Mouse (Mus musculus) embryonic facial prominence, embryonic 13.5 days (tissue): ENCODE measurements at regions not wholly inside any gene's neighbourhood (a gene's known extent, or its start where the extent isn't known, plus 50 kb on each side); places are given as distances from the start of the nearest gene placed in this dataset.

Experiments
- ATAC-seq: fragments of 200-750 bp; cut with Nextera tagmentation; 2 replicates; pipeline ENCODE4 v1.8.0; 2017; ENCODE audit warnings: low read depth; ENCODE audit not compliant: insufficient number of reproducible peaks, insufficient read depth, low FRiP score, low TSS enrichment
- H3K27ac ChIP-seq: fragments of 300-500 bp; sonication (generic); 2 replicates; pipeline ENCODE4 v1.5.1; 2015; ENCODE audit warnings: moderate library complexity, mild to moderate bottlenecking, inconsistent platforms
- H3K27me3 ChIP-seq: fragments of 300-500 bp; sonication (generic); 2 replicates; pipeline ENCODE4 v1.6.1; 2015; ENCODE audit warnings: mild to moderate bottlenecking, inconsistent platforms
- H3K36me3 ChIP-seq: fragments of 300-500 bp; sonication (generic); 2 replicates; pipeline ENCODE4 v1.6.1; 2015; ENCODE audit warnings: mild to moderate bottlenecking, inconsistent platforms
- H3K4me1 ChIP-seq: fragments of 300-500 bp; sonication (generic); 2 replicates; pipeline ENCODE4 v1.6.1; 2015; ENCODE audit warnings: inconsistent platforms
- H3K4me2 ChIP-seq: fragments of 300-500 bp; sonication (generic); 2 replicates; pipeline ENCODE4 v1.6.1; 2015; ENCODE audit warnings: moderate library complexity, mild to moderate bottlenecking, inconsistent platforms
- H3K4me3 ChIP-seq: fragments of 300-500 bp; sonication (generic); 2 replicates; pipeline ENCODE4 v1.5.1; 2015; ENCODE audit warnings: mild to moderate bottlenecking, inconsistent platforms
- H3K9ac ChIP-seq: fragments of 300-500 bp; sonication (generic); 2 replicates; pipeline ENCODE4 v1.6.1; 2015; ENCODE audit warnings: mild to moderate bottlenecking, inconsistent platforms
- H3K9me3 ChIP-seq: fragments of 300-500 bp; sonication (generic); 2 replicates; pipeline ENCODE4 v1.6.1; 2016; ENCODE audit warnings: inconsistent platforms
- WGBS: fragments of 180-500 bp; shearing (Covaris S2); methylation state at CpG from one replicate; pipeline ENCODE4 v1.1.7; 2015; ENCODE audit warnings: mixed read lengths; 5-methylcytosine and 5-hydroxymethylcytosine counted together

DNA sequence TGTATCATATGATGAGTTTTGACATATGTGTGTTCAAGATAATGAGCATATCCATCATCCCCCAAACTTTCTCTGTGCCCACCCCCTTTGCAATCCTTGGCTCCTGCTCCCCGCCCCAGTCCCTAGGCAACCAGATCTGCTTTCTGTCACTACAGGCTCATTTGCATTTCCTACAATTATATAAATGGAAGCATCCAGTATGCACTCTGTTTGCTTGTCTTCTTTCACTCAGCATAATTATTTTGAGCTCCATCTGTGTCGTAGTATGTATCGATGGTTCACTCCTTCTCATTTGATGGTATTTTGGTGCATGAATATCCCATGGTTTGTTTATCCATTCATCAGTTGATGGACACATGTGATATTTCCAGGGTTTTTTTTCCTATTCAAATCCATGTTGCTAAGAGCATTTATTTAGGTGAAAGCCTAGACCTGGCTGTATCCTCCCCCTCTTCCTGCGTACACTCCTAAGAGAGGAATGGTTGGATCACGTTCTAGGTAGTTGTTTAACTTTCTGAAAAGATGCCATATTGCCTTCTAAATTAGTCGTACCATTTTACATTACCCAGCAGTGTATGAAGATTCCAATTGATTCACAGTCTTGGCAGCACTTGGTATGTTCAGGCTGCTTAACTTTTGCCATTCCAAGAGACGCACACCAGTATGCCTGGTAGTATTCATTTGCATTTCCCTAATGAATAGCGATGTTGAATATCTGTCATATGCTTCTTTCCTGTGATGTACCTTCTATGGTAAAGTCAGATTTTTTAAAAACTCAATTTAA is 127.1 kb upstream of the Gm4791 start:
- 84% methylated on average over 8 of the region's 8 CpGs for WGBS

DNA sequence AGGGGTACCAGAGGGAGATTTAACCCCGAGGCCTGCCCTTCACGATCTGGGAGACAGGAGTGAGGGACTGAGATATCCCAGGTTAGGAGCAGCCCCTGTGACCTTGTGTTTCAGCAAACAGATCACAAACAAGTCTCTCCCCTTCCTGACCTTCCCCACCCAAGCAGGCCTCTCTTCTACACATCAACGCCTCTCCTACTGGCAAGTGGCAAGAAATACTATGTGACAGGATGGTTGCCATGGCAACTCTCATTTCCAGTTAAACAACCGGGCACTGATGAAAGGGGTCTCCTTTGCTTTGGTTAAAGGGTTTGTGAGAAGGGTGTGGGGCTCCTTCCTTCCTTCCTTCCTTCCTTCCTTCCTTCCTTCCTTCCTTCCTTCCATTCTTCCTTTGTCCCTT is 134.6 kb upstream of the Gm4791 start:
- Histone ChIP-seq H3K9me3 (no peaks in the 10 kb centered on the region), H3K4me2 (no peak overlapping the region), H3K9ac (no peak overlapping the region), H3K27me3 (no peaks in the 10 kb centered on the region), H3K4me3 (no peak overlapping the region), H3K4me1 (no peaks in the 10 kb centered on the region), H3K36me3 (no peaks in the 10 kb centered on the region), H3K27ac (no peak overlapping the region)
- 40% methylated on average over 4 of the region's 4 CpGs for WGBS
- no peak for ATAC-seq

More for the DNA sequence above, 127.1 kb upstream of the Gm4791 start:
- no peak overlapping the region for H3K9ac ChIP-seq
- H3K4me3 ChIP-seq: no peak overlapping the region
- H3K27me3 ChIP-seq: no peaks in the 10 kb centered on the region
- no peak for ATAC-seq
- no peaks in the 10 kb centered on the region for H3K9me3 ChIP-seq
- H3K4me2 ChIP-seq: no peak overlapping the region
- H3K36me3 ChIP-seq: no peaks in the 10 kb centered on the region
- H3K4me1 ChIP-seq: no peaks in the 10 kb centered on the region
- H3K27ac ChIP-seq: no peak overlapping the region

DNA sequence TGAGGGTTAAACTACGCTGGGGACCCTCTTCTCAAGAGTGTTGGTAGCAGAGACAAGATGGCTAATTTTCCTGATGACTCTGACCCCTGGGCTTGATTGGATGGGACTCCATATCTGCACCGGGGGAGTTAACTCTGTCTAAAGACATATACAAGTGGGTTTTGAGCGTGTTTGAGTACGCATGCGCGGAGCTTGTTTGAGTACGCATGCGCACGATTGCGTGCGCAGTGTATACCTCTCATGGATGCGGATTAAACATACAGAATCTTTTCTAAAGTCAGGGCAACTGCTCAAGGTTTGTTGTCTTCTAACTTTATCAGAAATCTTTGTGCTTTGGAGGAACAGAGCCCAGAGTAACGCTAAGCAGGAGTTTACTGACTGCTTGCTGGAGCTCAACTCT is 146.8 kb upstream of the Gm4791 start:
- Histone ChIP-seq H3K27me3 (no peaks in the 10 kb centered on the region), H3K4me3 (no peak overlapping the region), H3K4me2 (no peak overlapping the region), H3K9ac (no peak overlapping the region), H3K4me1 (no peaks in the 10 kb centered on the region), H3K27ac (no peak overlapping the region), H3K9me3 (no peaks in the 10 kb centered on the region), H3K36me3 (no peaks in the 10 kb centered on the region)
- 93% methylated on average over 13 of the region's 13 CpGs for WGBS
- ATAC-seq: no peak

DNA sequence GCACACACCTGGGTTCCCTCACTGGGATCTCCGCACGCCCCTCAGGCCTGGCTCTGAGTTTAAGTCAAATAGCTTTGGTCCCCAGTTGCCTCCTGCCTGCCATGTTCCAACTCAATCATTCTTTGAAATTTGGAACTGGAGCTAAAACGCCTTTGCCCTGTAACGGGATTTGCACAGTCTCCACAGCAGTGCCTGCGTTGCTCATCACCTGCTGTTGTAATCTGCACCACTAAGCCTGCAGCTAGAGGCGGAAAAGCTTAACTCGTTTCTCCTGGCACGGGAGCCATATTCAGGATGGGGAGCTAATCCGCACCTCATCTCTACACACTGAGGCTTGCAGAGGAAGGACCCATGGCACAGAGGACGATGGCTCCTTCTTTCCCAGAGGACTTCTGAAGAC is 147.2 kb upstream of the Gm4791 start:
- Histone ChIP-seq H3K4me1 (no peaks in the 10 kb centered on the region), H3K4me2 (no peak overlapping the region), H3K9me3 (no peaks in the 10 kb centered on the region), H3K36me3 (no peaks in the 10 kb centered on the region), H3K27me3 (no peaks in the 10 kb centered on the region), H3K27ac (no peak overlapping the region), H3K4me3 (no peak overlapping the region), H3K9ac (no peak overlapping the region)
- no peak for ATAC-seq
- 57% methylated on average over 10 of the region's 10 CpGs for WGBS

DNA sequence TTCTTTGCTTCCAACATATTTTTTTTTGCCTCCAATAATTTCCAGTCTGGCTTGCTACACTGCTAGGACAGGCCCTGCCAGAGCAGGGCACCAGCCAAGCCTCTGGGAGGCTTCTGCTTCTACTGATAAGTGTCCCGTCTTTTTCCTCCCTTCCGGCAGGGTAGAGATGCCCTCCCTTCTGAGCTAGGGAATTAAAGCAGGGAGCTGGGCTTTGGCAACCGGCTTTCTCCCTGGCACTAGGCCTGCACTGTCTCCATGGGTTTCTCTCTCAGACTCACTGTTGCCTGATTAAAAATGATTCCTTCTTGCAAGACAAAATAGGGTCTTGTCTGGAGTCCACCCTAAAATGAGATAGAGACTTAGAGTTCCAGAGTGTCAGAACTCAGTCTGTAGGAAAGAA is 153.3 kb upstream of the Gm4791 start:
- H3K27me3 ChIP-seq: no peaks in the 10 kb centered on the region
- no peak overlapping the region for H3K9ac ChIP-seq
- ATAC-seq: no peak
- no peak overlapping the region for H3K4me3 ChIP-seq
- no peak overlapping the region for H3K4me2 ChIP-seq
- H3K36me3 ChIP-seq: no peaks in the 10 kb centered on the region
- H3K9me3 ChIP-seq: no peaks in the 10 kb centered on the region
- no peak overlapping the region for H3K27ac ChIP-seq
- no peaks in the 10 kb centered on the region for H3K4me1 ChIP-seq
- WGBS: 65% methylated on average over 3 of the region's 3 CpGs

DNA sequence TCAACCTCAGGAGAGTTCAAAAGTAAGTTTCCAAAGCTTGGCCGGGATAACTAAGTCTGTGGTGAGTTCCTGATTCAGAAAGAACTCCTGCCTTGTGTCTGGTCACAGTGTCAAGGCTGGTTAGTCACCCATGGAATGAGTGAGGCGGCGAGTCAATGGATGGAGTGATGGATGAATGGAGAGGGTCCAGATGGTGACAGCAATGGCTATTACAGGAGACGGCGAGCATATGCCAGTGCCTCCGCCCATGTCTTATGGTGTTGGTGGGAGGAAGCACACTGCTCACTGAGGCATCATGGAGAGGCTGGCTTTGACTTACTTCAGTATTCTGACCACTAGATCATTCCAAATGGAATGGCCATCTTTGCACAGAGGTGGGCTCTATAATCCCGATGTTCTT is 154.8 kb upstream of the Gm4791 start:
- no peak overlapping the region for H3K4me3 ChIP-seq
- no peak for ATAC-seq
- H3K9me3 ChIP-seq: no peaks in the 10 kb centered on the region
- H3K27ac ChIP-seq: no peak overlapping the region
- no peaks in the 10 kb centered on the region for H3K4me1 ChIP-seq
- 90% methylated on average over 7 of the region's 7 CpGs for WGBS
- no peaks in the 10 kb centered on the region for H3K27me3 ChIP-seq
- no peak overlapping the region for H3K4me2 ChIP-seq
- no peak overlapping the region for H3K9ac ChIP-seq
- no peaks in the 10 kb centered on the region for H3K36me3 ChIP-seq

DNA sequence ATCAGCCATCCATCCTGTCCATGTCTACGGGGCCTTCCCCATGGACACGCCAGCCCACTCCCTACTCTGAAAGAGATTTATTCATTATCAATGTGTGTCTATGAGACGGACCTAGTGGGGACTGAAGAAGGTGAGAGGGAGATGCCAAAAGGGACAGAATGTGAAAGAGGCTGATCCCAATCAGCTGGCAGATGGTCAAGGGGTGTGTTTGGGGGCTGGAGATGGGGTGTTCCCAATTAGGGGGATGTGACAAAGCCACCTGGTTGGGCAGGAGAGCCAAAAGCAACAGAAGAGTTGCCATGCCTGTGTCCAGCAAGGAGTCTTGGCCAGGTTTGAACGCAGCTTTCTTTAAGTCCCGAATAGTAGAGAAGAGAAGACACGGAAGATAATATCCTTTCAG is 157.0 kb upstream of the Gm4791 start:
- Histone ChIP-seq H3K9me3 (no peaks in the 10 kb centered on the region), H3K4me3 (no peak overlapping the region), H3K4me2 (no peak overlapping the region), H3K27ac (no peak overlapping the region), H3K4me1 (no peaks in the 10 kb centered on the region), H3K36me3 (no peaks in the 10 kb centered on the region), H3K27me3 (no peaks in the 10 kb centered on the region), H3K9ac (no peak overlapping the region)
- ATAC-seq: no peak
- 87% methylated on average over 6 of the region's 6 CpGs for WGBS

DNA sequence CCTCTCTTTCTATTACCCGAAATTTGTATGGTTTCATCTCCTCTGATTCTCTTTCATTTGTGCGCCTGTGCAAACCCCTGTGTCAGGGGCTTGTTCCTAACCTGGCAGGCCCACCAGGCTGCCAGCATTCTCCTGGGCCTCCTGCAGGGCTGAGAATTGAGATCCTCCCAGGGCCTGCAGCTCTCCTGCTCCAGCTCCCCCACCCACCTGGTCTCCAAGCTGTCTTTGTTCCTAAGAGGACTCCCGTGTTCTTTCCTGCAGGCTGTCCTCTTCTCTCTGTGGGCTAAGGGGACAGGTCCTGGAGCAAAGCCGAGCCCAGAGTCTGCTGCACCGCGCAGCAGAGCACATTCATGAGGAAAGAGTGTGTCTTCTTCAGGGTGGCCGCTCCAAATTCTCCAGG is 163.3 kb upstream of the Gm4791 start:
- Histone ChIP-seq H3K4me1 (peaks cover 26% of the 10 kb centered on the region), H3K27me3 (no peaks in the 10 kb centered on the region), H3K36me3 (no peaks in the 10 kb centered on the region), H3K9ac (no peak overlapping the region; the same call in 1 of the 2 replicates), H3K4me3 (no peak overlapping the region), H3K4me2 (no peak overlapping the region), H3K9me3 (no peaks in the 10 kb centered on the region), H3K27ac (no peak overlapping the region)
- 30% methylated on average over 7 of the region's 7 CpGs for WGBS
- no peak for ATAC-seq

DNA sequence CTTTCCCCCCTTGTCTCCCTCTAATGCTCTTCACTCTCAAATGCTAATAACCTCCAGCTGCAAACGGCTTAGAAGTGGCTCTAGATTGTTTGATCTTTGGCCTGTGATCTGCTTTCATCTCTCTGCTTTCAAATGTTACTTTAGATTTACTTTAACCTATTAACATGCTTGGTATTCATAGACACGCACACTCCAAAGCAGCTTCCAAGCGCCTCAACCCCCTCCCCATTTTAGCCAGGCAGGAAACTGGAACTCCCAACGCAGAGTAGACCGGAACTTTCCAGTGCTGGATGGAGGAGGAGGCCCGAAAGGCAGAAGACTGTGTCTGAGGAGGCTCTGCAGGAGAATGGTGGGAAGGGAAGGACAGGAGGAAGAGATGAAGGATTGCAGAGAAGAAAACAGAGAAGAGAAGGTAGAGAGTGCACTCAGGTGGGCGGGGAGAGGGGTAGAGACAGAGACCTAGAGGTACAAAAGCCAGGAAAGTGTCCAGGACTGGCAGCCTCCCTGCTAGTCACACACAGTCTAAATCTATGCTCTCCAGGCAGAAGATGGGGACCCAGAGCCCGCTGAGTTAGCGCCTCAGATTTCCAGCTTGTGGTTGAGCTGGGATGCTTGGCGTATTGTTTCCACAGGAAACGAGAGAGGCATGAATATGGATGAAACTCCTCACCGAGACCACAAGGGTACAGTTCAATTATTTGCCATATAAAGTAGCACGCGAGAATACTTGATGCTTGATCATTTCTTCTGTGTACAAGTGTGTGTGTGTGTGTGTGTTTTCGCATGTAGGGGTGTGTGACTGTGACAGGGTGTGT is 167.6 kb upstream of the Gm4791 start:
- Histone ChIP-seq H3K9ac (no peak overlapping the region), H3K27ac (peak overlapping the region; percentile 81), H3K27me3 (no peaks in the 10 kb centered on the region), H3K4me2 (peak overlapping the region; percentile 28), H3K4me3 (no peak overlapping the region), H3K36me3 (no peaks in the 10 kb centered on the region), H3K4me1 (peaks cover 28% of the 10 kb centered on the region), H3K9me3 (no peaks in the 10 kb centered on the region)
- WGBS: 26% methylated on average over 15 of the region's 15 CpGs
- ATAC-seq: no peak; the same call in 1 of the 2 replicates

DNA sequence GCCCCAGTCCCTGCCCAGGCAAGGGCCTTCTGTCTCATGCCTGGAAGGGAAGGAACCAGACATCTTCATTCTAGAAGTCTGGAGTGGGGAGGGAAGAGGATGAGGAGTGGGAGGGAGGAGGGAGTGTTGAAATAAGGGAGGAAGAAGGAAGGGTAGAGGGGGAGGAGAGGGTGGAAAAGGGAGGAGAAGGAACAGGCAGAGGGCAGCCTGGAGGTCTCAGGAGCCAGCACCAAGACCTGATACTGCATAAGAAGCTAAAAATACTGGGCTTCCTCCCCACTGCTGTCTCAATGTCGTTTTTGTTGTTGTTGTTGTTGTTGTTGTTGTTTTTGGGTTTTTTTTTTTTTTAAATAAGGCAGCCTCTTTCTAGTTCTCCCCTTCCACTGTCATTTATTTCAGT is 168.2 kb upstream of the Gm4791 start:
- ATAC-seq: no peak
- 0% methylated on average over 1 of the region's 1 CpGs for WGBS
- peaks cover 24% of the 10 kb centered on the region for H3K4me1 ChIP-seq
- H3K9me3 ChIP-seq: no peaks in the 10 kb centered on the region
- H3K4me2 ChIP-seq: no peak overlapping the region
- no peak overlapping the region for H3K4me3 ChIP-seq
- peak overlapping the region; percentile 81; the same call in 1 of the 2 replicates for H3K27ac ChIP-seq
- no peaks in the 10 kb centered on the region for H3K36me3 ChIP-seq
- H3K27me3 ChIP-seq: no peaks in the 10 kb centered on the region
- H3K9ac ChIP-seq: no peak overlapping the region

DNA sequence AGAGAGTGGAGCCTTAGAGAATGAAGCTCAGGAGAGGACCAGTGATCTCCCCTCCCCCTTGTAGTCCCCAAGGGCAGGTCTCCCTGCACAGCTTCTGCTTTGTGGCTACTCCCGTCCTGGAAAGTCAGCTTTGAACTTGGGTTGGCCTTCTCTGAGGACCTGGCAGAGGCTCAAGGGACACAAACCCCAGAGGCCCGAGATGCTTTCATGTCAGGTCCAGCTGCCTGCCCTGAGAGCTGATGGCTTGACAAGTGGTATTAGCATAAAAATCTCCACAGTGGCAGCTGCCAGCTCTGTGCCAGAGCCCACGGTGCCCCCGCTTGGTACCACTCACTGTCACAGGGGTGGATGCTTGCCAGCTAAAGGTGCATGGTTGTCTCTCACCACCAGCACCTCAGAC is 173.8 kb upstream of the Gm4791 start:
- Histone ChIP-seq H3K27ac (no peak overlapping the region), H3K36me3 (no peaks in the 10 kb centered on the region), H3K9me3 (no peaks in the 10 kb centered on the region), H3K4me1 (peaks cover 7% of the 10 kb centered on the region), H3K4me3 (no peak overlapping the region), H3K9ac (no peak overlapping the region), H3K27me3 (no peaks in the 10 kb centered on the region), H3K4me2 (no peak overlapping the region)
- WGBS: 78% methylated on average over 4 of the region's 4 CpGs
- no peak for ATAC-seq

DNA sequence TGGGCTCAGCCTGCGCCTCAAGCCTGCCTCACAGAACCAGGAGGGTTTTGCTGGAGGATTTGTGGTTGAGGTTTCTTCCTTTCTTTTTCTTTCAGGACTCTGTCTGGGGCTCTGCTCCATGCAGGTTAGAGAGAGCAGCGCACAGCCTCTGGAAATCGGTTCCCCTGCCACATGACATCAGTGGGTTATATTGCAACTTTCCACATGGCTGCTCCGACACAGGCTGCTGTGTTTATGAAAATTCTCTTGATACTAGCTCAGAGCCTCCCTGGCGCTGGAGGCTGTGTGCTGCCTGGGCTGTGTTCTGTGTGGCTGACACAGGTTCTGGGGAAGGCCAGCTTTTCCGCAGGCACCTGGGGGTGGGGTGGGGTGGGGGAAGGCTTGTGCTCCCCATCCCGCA is 178.7 kb upstream of the Gm4791 start:
- Histone ChIP-seq H3K4me3 (no peak overlapping the region), H3K4me1 (peaks cover 13% of the 10 kb centered on the region), H3K27ac (peak overlapping the region; percentile 4; the same call in 1 of the 2 replicates), H3K9me3 (no peaks in the 10 kb centered on the region), H3K9ac (no peak overlapping the region), H3K36me3 (no peaks in the 10 kb centered on the region), H3K27me3 (no peaks in the 10 kb centered on the region), H3K4me2 (no peak overlapping the region)
- 30% methylated on average over 7 of the region's 7 CpGs for WGBS
- peak; percentile 37; the same call in 1 of the 2 replicates for ATAC-seq
